ENCODE assay signal across 8 mouse cellular contexts in the genomic region with DNA sequence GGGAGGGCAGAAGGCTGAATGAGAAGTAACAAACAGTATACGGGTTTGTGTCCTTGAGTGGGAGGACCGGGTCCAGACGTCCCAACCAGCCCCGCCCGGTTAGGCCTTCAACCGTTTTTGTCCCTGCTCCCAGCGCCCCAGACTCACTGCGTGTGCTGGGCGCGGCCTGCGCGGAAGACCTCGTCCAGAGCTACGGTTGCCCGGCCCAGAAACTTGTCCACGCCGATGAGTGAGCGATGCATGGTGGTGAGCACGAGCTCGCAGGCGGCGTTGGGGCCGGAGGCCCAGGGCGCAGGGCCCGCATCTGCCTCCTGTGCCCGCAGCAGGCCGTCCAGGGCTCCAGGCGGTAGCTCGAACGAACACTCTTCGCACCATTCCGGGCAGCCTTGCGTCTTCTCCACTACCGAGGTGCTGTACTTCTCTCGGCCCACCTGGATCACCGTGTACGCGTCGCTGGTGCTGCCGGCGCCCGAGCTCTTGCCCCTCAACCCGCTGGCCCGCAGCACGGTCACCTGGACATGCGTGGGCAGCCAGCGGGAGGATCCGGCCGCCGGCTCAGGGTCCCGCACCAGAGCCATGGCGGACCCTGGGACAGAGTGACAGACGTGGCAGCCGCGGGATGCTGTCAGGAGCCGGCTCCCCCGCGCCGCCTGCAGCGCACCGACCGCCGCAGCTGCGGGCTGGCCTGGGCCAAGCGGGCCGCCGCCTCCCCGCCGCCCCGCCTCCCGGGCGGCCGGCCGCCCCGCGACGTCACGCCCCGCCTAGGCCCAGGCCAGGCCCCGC. TPM values are rescaled to one million over a fixed set of nuclear protein-coding genes. Genes with fewer than 3 reads are reported as not detected.
DNase-seq lines count a peak whose midpoint lies in the region; ATAC-seq and TF ChIP-seq lines count a peak whose summit lies in the region.

Rab11fip5 (minus strand) TSS at position 684 of the 783 bp plus-strand sequence.

- no peaks in the 10 kb centered on the region for H3K27me3 ChIP-seq in thymus, adult 2 months (ENCODE audit: control insufficient read depth, insufficient read depth, low read length)
- no peaks in the 10 kb centered on the region for H3K27me3 ChIP-seq in intestine, postnatal 0 days (replicated peaks; ENCODE audit: control insufficient read depth, insufficient read depth, low read length)
- H3K27me3 ChIP-seq in liver, embryonic 15.5 days: peaks cover 25% of the 10 kb centered on the region

- no peak for TF ChIP-seq POLR2A in thymus, adult 2 months (IDR thresholded peaks at IDR 0.05; ENCODE audit: control insufficient read depth, extremely low read depth, insufficient read depth, low read length, poor library complexity)

- no peaks in the 10 kb centered on the region for H3K36me3 ChIP-seq in thymus, adult 2 months (ENCODE audit: control insufficient read depth, insufficient read depth, low read length)
- 0 out of 2 replicates have a peak, but pooled peaks cover 7% of the 10 kb centered on the region for H3K36me3 ChIP-seq in intestine, postnatal 0 days (ENCODE audit: control insufficient read depth, insufficient read depth)
- H3K36me3 ChIP-seq in liver, embryonic 15.5 days (replicated peaks): no peaks in the 10 kb centered on the region

- TF ChIP-seq CTCF in thymus, adult 2 months (IDR thresholded peaks at IDR 0.05; ENCODE audit: borderline replicate concordance, control insufficient read depth, extremely low read depth, insufficient read depth, low read length, poor library complexity): no peak
- no peak for TF ChIP-seq CTCF in intestine, postnatal 0 days (IDR thresholded peaks at IDR 0.05; ENCODE audit: low read depth)

- peaks cover 9% of the 10 kb centered on the region for H3K4me1 ChIP-seq in thymus, adult 2 months (replicated peaks; ENCODE audit: control insufficient read depth, insufficient read depth, low read length)
- peaks cover 14% of the 10 kb centered on the region; the same call in 1 of the 2 replicates for H3K4me1 ChIP-seq in intestine, postnatal 0 days (replicated peaks; ENCODE audit: control insufficient read depth, insufficient read depth, low read length)
- peaks cover 61% of the 10 kb centered on the region for H3K4me1 ChIP-seq in liver, embryonic 15.5 days (replicated peaks)

- no peaks in the 10 kb centered on the region for H3K9me3 ChIP-seq in intestine, postnatal 0 days (ENCODE audit: control insufficient read depth)
- H3K9me3 ChIP-seq in liver, embryonic 15.5 days (replicated peaks): no peaks in the 10 kb centered on the region

- peak within 1 kb of the TSS; percentile 70 for H3K4me3 ChIP-seq in thymus, adult 2 months (ENCODE audit: control insufficient read depth, insufficient read depth, low read length)
- H3K4me3 ChIP-seq in intestine, postnatal 0 days (ENCODE audit: low read depth, low read length): peak within 1 kb of the TSS; percentile 89
- H3K4me3 ChIP-seq in liver, embryonic 15.5 days (replicated peaks): peak within 1 kb of the TSS; percentile 67

- peak; percentile 9 for ATAC-seq in intestine, postnatal 0 days
- 0 out of 2 replicates have a peak, but pooled peaks have one; percentile 2 for ATAC-seq in liver, embryonic 15.5 days (ENCODE audit: insufficient read depth)

- WGBS in thymus, adult 2 months: 3% methylated on average over 80 of the region's 80 CpGs
- WGBS in intestine, postnatal 0 days: 4% methylated on average over 70 of the region's 80 CpGs
- WGBS in liver, embryonic 15.5 days (ENCODE audit: insufficient replicate concordance): 4% methylated on average over 80 of the region's 80 CpGs

- peak within 1 kb of the TSS; percentile 84 for H3K9ac ChIP-seq in intestine, postnatal 0 days (ENCODE audit: low read depth, low read length)
- peak within 1 kb of the TSS; percentile 62 for H3K9ac ChIP-seq in liver, embryonic 15.5 days

- DNase-seq in thymus, adult 2 months: no peak
- no peak for DNase-seq in thymus, postnatal 36 days
- DNase-seq in embryo, embryonic 10 days (ENCODE audit: low spot score): peak; percentile 32
- DNase-seq in gastrocnemius, postnatal 4 days (ENCODE audit: low spot score in 2 of 2): peak in 1 of 2 experiments; percentile 47
- peak; percentile 49 to 58 for DNase-seq in right cerebral cortex, postnatal 10 days (ENCODE audit: low spot score in 2 of 2)
- no peak for DNase-seq in thymus, postnatal 14 days

- no peak within 1 kb of the TSS for H3K27ac ChIP-seq in thymus, adult 2 months (ENCODE audit: control insufficient read depth, insufficient read depth, low read length)
- peak within 1 kb of the TSS; percentile 78 for H3K27ac ChIP-seq in intestine, postnatal 0 days (ENCODE audit: low read depth, low read length)
- no peak within 1 kb of the TSS for H3K27ac ChIP-seq in liver, embryonic 15.5 days (replicated peaks)

- H3K4me2 ChIP-seq in intestine, postnatal 0 days (replicated peaks; ENCODE audit: low read depth): peak within 1 kb of the TSS; percentile 94
- peak within 1 kb of the TSS; percentile 98 for H3K4me2 ChIP-seq in liver, embryonic 15.5 days

RNA-seq across cellular contexts. Expression of gene Rab11fip5, which starts in this region (rescaled TPM):
- 10.2 and 13.5 TPM in 2 replicates for polyA plus RNA-seq in thymus, adult 2 months (2012; rRNA removed)
- 10 to 100 TPM; 49.3 to 50.8 TPM for total RNA-seq in gastrocnemius, postnatal 4 days (2021)
- polyA plus RNA-seq in intestine, postnatal 0 days (2015; fragmentation: Nextera tagmentation; extraction: Ambion mirVana): 30.5 and 35.8 TPM in 2 replicates
- 0.86 and 1.3 TPM in 2 replicates for polyA plus RNA-seq in liver, embryonic 15.5 days (2015; fragmentation: Nextera tagmentation; extraction: Ambion mirVana)

Comparison
In these comparisons a context has a peak if more than half of its experiments do, and no peak if none do; other contexts are left out.
1. DNase-seq: peak in embryo, embryonic 10 days (single experiment) and right cerebral cortex, postnatal 10 days (2 of 2); none in thymus, adult 2 months (single experiment), thymus, postnatal 36 days (0 of 2) and thymus, postnatal 14 days (single experiment).
2. Peak in every context shown above with its lines, with median percentiles within 50 percentile points of each other: H3K4me3 ChIP-seq.